Mouse (Mus musculus): ENCODE results near the gene Fut2. TPM values are rescaled to one million over a fixed set of nuclear protein-coding genes. Genes with fewer than 3 reads are reported as not detected.

Fut2 gene
- polyA plus RNA-seq, 1 experiment: 1.3 TPM

DNA sequence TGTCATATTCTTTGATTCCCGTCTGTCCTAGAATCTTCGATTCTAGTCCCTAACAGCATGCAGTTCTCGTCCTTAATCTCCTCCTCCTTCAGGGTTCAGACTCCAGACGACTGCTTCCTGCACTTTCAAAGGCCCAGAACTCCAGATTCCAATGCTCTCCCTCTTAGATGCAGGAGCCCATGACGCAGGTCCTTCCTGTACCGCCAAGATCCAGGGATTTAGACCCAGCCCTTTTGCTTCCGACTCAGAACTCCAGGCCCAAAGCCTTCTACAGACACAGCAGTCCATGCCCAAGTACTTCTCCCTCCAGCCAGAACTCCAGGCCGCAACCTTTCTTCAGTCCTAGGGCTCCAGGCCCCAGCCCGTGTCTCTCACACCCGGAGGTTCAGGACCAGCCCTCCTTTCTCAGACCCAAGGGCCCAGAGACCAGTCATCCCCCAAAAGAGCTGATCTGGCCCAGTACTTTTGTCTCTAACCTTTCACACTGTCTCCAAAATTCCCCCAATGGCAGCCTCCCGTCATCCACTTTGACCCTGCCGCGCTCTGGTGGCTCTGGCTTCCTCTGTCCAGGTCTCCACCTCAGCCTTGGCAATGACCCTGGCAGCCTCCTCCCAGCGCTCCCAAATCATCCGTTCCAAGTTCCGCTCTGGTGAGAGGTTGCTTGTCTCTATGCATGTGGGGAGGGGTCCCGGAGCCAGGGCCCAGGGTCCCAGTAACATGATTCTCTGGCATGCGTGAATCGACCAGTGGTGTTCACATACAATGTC is 25.8 kb downstream of the Fut2 start:
- TF ChIP-seq POLR2A (IDR thresholded peaks at IDR 0.05; ENCODE audit: control insufficient read depth, extremely low read depth, insufficient read depth, low read length, poor library complexity) (no peak), CTCF (IDR thresholded peaks at IDR 0.05; ENCODE audit: borderline replicate concordance, control insufficient read depth, extremely low read depth, insufficient read depth, low read length, poor library complexity) (no peak)
- 95% methylated on average over 19 of the region's 19 CpGs for WGBS
- Histone ChIP-seq H3K4me3 (ENCODE audit: control insufficient read depth, insufficient read depth, low read length) (no peak overlapping the region), H3K27ac (ENCODE audit: control insufficient read depth, insufficient read depth, low read length) (no peak overlapping the region), H3K4me1 (replicated peaks; ENCODE audit: control insufficient read depth, insufficient read depth, low read length) (peaks cover 21% of the 10 kb centered on the region), H3K36me3 (ENCODE audit: control insufficient read depth, insufficient read depth, low read length) (no peaks in the 10 kb centered on the region), H3K27me3 (ENCODE audit: control insufficient read depth, insufficient read depth, low read length) (no peaks in the 10 kb centered on the region)
- no peak for DNase-seq

DNA sequence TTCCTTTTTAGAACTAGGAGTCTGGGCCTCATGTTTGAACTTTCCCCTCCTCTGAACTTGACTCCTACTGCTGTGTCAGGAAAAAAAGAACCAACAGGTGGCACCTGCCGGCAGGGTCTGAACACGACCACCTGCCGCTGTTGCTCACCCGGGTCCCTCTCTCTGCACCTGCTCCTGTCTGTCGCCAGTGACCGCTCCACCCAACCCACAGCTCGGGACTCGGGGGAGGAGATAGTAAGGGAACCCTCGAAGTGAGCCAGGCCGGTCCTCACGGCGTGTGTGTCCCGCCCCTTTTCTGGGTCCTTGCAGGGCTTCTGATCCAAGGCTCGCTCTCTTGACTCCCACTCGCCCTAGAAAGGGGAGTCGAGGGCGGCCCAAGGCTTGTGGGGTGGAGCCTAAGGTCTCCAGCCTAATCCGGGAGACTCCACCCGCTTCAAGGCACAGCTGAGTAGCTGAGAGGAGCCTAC is 26.6 kb downstream of the Fut2 start, which contains the start of gene Mamstr:
TSS of gene Mamstr (plus strand) at position 417 of the 467 bp plus-strand sequence.
- TF ChIP-seq POLR2A (IDR thresholded peaks at IDR 0.05; ENCODE audit: control insufficient read depth, extremely low read depth, insufficient read depth, low read length, poor library complexity): no peak
- TF ChIP-seq CTCF (IDR thresholded peaks at IDR 0.05; ENCODE audit: borderline replicate concordance, control insufficient read depth, extremely low read depth, insufficient read depth, low read length, poor library complexity): no peak
- H3K36me3 ChIP-seq (ENCODE audit: control insufficient read depth, insufficient read depth, low read length): no peaks in the 10 kb centered on the region
- 79% methylated on average over 19 of the region's 19 CpGs for WGBS
- no peak for DNase-seq
- no peak within 1 kb of the TSS for H3K4me3 ChIP-seq (ENCODE audit: control insufficient read depth, insufficient read depth, low read length)
- peaks cover 19% of the 10 kb centered on the region for H3K4me1 ChIP-seq (replicated peaks; ENCODE audit: control insufficient read depth, insufficient read depth, low read length)
- no peak within 1 kb of the TSS for H3K27ac ChIP-seq (ENCODE audit: control insufficient read depth, insufficient read depth, low read length)
- H3K27me3 ChIP-seq (ENCODE audit: control insufficient read depth, insufficient read depth, low read length): no peaks in the 10 kb centered on the region

DNA sequence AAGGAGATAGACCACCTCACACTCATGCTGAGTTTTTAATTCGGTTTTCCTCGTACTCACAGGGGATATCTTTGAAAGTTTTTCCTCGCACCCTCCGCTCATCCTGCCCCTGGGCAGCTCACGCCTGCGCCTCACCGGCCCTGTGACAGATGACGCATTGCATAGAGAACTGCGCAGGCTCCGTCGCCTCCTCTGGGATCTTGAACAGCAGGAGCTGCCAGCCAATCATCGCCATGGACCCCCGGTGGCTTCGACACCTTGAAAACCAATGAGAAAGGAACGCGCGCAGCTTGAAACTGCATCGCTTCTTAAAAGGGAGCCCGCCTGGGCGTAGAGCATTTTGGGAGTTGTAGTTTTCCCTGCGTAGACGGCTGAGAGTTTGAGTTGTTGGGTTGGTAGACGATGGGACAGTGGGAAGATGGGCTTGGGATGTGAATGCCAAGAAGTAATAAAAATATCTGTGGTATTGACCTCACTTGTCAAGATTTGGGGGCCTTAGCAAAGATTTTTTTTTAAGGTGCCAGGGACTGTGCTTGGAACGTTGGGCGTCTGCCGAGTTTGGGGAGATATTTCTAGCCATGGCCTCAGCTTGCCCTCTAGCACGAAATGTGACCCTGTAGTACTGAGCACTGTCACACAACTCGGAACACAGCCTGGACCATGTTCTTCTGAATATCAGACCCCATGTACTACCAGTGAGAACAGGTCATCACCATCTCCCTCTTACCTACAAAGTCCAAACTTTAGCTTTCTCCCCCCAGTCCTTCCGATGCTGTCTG is 27.4 kb downstream of the Fut2 start:
- no peak for TF ChIP-seq POLR2A (IDR thresholded peaks at IDR 0.05; ENCODE audit: control insufficient read depth, extremely low read depth, insufficient read depth, low read length, poor library complexity)
- no peak for TF ChIP-seq CTCF (IDR thresholded peaks at IDR 0.05; ENCODE audit: borderline replicate concordance, control insufficient read depth, extremely low read depth, insufficient read depth, low read length, poor library complexity)
- Histone ChIP-seq H3K27me3 (ENCODE audit: control insufficient read depth, insufficient read depth, low read length) (no peaks in the 10 kb centered on the region), H3K4me3 (ENCODE audit: control insufficient read depth, insufficient read depth, low read length) (no peak overlapping the region), H3K4me1 (replicated peaks; ENCODE audit: control insufficient read depth, insufficient read depth, low read length) (peaks cover 12% of the 10 kb centered on the region), H3K27ac (ENCODE audit: control insufficient read depth, insufficient read depth, low read length) (no peak overlapping the region), H3K36me3 (ENCODE audit: control insufficient read depth, insufficient read depth, low read length) (no peaks in the 10 kb centered on the region)
- WGBS: 93% methylated on average over 29 of the region's 29 CpGs
- no peak for DNase-seq

DNA sequence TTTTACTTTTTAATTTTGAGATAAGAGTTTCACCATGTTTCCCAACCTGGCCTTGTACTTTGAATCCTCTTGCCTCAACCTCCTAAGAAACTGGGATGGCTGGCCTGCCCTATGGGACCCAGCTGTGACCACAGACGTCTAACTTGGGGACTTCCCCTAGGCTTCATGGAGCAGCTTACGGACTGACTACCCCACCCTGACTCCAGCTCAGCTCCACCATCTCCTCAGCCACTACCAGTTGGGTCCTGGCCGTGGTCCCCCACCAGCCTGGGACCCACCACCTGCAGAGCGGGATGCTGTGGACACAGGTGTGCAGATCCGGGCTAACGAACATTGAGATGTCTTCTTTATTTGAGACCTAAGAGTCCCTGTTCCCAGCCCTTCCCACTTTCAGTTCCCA is 28.5 kb downstream of the Fut2 start:
- no peak for TF ChIP-seq POLR2A (IDR thresholded peaks at IDR 0.05; ENCODE audit: control insufficient read depth, extremely low read depth, insufficient read depth, low read length, poor library complexity)
- no peak for TF ChIP-seq CTCF (IDR thresholded peaks at IDR 0.05; ENCODE audit: borderline replicate concordance, control insufficient read depth, extremely low read depth, insufficient read depth, low read length, poor library complexity)

DNA sequence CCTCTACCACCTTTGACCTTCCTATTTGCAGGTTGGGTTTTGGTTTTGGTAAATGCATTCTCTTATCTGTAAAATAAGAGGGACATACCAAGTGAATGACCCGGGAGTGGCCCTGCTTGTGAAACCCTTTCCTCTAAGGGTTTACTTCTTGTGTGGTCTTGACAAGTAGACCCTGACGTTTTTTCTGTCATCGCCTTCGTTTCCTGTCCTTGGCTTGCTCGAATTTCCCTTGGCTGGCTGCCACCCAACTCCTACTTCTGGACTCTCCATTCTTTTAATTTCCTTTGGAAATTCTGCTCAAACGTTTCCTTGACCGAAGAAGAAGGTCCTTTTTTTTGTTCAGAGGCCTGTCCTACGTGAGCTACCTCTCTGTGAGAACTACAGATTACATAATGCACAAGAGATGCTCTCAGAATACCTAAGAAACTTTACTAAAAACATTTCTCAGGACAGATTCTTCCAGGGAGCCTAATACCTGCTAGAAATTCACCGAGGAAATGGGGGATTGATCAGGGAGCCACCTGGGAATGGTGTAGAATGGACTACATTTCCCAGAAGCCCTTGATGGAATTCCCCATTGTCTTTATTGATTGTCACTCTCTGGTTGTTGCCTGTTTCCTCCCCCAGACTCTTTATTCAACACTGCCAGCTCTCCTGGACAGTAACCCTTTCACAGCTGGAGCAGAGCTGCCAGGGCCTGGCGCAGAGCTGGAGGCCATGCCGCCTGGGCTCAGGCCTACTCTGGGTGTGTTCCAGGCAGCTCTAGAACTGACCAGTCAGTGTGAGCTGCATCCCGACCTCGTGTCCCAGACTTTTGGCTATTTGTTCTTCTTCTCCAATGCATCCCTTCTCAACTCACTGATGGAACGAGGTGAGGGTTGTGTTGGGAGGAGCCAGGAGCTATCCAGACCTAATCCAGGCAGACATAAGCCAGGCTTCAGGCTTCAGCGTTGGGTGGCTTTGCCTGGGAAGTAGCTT is 30.2 kb downstream of the Fut2 start:
- 73% methylated on average over 15 of the region's 15 CpGs for WGBS
- H3K4me1 ChIP-seq (replicated peaks; ENCODE audit: control insufficient read depth, insufficient read depth, low read length): no peaks in the 10 kb centered on the region; the same call in 1 of the 2 replicates
- H3K36me3 ChIP-seq (ENCODE audit: control insufficient read depth, insufficient read depth, low read length): no peaks in the 10 kb centered on the region

More for the DNA sequence above, 28.5 kb downstream of the Fut2 start:
- Histone ChIP-seq H3K27me3 (ENCODE audit: control insufficient read depth, insufficient read depth, low read length) (no peaks in the 10 kb centered on the region), H3K27ac (ENCODE audit: control insufficient read depth, insufficient read depth, low read length) (no peak overlapping the region), H3K4me3 (ENCODE audit: control insufficient read depth, insufficient read depth, low read length) (no peak overlapping the region), H3K36me3 (ENCODE audit: control insufficient read depth, insufficient read depth, low read length) (no peaks in the 10 kb centered on the region), H3K4me1 (replicated peaks; ENCODE audit: control insufficient read depth, insufficient read depth, low read length) (peaks cover 3% of the 10 kb centered on the region)
- DNase-seq: no peak
- 83% methylated on average over 6 of the region's 6 CpGs for WGBS

More for the DNA sequence above, 30.2 kb downstream of the Fut2 start:
- H3K4me3 ChIP-seq (ENCODE audit: control insufficient read depth, insufficient read depth, low read length): no peak overlapping the region
- no peak for TF ChIP-seq POLR2A (IDR thresholded peaks at IDR 0.05; ENCODE audit: control insufficient read depth, extremely low read depth, insufficient read depth, low read length, poor library complexity)
- TF ChIP-seq CTCF (IDR thresholded peaks at IDR 0.05; ENCODE audit: borderline replicate concordance, control insufficient read depth, extremely low read depth, insufficient read depth, low read length, poor library complexity): no peak
- H3K27me3 ChIP-seq (ENCODE audit: control insufficient read depth, insufficient read depth, low read length): no peaks in the 10 kb centered on the region
- no peak overlapping the region for H3K27ac ChIP-seq (ENCODE audit: control insufficient read depth, insufficient read depth, low read length)
- no peak for DNase-seq

All from thymus, adult 2 months (tissue).